Comparison of ENCODE assay signal across 8 mouse cellular contexts in the genomic region with DNA sequence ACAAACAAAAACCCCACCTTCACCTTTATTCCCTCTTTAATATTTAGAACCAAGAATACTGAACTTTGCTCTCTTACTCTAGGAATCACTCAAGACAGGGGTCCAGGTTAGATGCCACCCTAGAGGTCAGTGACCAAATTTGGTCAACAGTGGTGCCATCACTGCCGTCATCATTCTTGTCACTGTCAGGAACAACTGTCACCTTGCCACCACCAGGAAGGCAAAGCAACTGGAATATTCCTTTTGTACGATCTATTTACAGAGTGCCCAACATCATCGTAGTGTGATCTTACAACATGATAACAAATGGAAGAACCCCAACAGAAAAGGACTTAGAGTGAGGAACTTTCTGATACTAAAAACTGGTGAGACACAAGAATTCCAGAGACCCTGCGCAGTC. TPM values are rescaled to one million over a fixed set of nuclear protein-coding genes. Genes with fewer than 3 reads are reported as not detected.
DNase-seq lines count a peak whose midpoint lies in the region; ATAC-seq lines count a peak whose summit lies in the region.

No protein-coding gene starts in this region.

- no peak for ATAC-seq in hindbrain, embryonic 14.5 days (ENCODE audit: low FRiP score)
- ATAC-seq in midbrain, embryonic 15.5 days (replicated peaks): no peak

- H3K4me1 ChIP-seq in hindbrain, embryonic 14.5 days (replicated peaks; ENCODE audit: control insufficient read depth, insufficient read depth, low read length): peaks cover 38% of the 10 kb centered on the region
- peaks cover 54% of the 10 kb centered on the region for H3K4me1 ChIP-seq in midbrain, embryonic 15.5 days

- peak overlapping the region; percentile 60 for H3K4me2 ChIP-seq in hindbrain, embryonic 14.5 days (replicated peaks)
- H3K4me2 ChIP-seq in midbrain, embryonic 15.5 days: peak overlapping the region; percentile 56

- H3K4me3 ChIP-seq in hindbrain, embryonic 14.5 days (replicated peaks; ENCODE audit: low read length): peak overlapping the region; percentile 94
- H3K4me3 ChIP-seq in midbrain, embryonic 15.5 days: peak overlapping the region; percentile 98

- no peaks in the 10 kb centered on the region for H3K27me3 ChIP-seq in hindbrain, embryonic 14.5 days (ENCODE audit: control insufficient read depth, insufficient read depth, low read length)
- H3K27me3 ChIP-seq in midbrain, embryonic 15.5 days (replicated peaks): no peaks in the 10 kb centered on the region

- H3K9ac ChIP-seq in hindbrain, embryonic 14.5 days: peak overlapping the region; percentile 99
- peak overlapping the region; percentile 88; the same call in 1 of the 2 replicates for H3K9ac ChIP-seq in midbrain, embryonic 15.5 days

- peaks cover 31% of the 10 kb centered on the region for H3K36me3 ChIP-seq in hindbrain, embryonic 14.5 days (replicated peaks; ENCODE audit: control insufficient read depth, insufficient read depth)
- H3K36me3 ChIP-seq in midbrain, embryonic 15.5 days (replicated peaks): no peaks in the 10 kb centered on the region; the same call in 1 of the 2 replicates

- H3K9me3 ChIP-seq in hindbrain, embryonic 14.5 days (ENCODE audit: control insufficient read depth, low read length): no peaks in the 10 kb centered on the region
- no peaks in the 10 kb centered on the region for H3K9me3 ChIP-seq in midbrain, embryonic 15.5 days

- no peak overlapping the region for H3K27ac ChIP-seq in hindbrain, embryonic 14.5 days
- H3K27ac ChIP-seq in midbrain, embryonic 15.5 days: no peak overlapping the region

- peak; percentile 66 for DNase-seq in kidney, adult 9 months
- DNase-seq in kidney, adult 8-10 months: no peak
- peak; percentile 9 for DNase-seq in c-Kit-positive CD71-positive TER-119-negative erythroid progenitor cells, embryonic 14.5 days (ENCODE audit: low read depth)
- no peak for DNase-seq in hindbrain, embryonic 14.5 days (ENCODE audit: low spot score)
- no peak for DNase-seq in gastrocnemius, postnatal 4 days (ENCODE audit: low spot score in 2 of 2)
- DNase-seq in urinary bladder, adult 2 months (ENCODE audit: low spot score): no peak
- DNase-seq in kidney, adult 11 months: no peak

- WGBS in hindbrain, embryonic 14.5 days: 51% methylated on average over 4 of the region's 4 CpGs
- 53% methylated on average over 4 of the region's 4 CpGs for WGBS in midbrain, embryonic 15.5 days

RNA-seq across cellular contexts. Expression of a gene that starts 1.9 kb away (rescaled TPM):
- polyA plus RNA-seq in hindbrain, embryonic 14.5 days (2014; fragmentation: Nextera tagmentation; extraction: Ambion mirVana): 74.1 and 74.7 TPM in 2 replicates
- polyA plus RNA-seq in midbrain, embryonic 15.5 days (2015; fragmentation: Nextera tagmentation; extraction: Ambion mirVana): 46.3 and 47.7 TPM in 2 replicates
- 100 to 1,000 TPM; 250 to 265 TPM for total RNA-seq in gastrocnemius, postnatal 4 days (2021)
- 339 and 500 TPM in 2 replicates for polyA plus RNA-seq in urinary bladder, adult 2 months (2012; rRNA removed)

Comparison
In these comparisons a context has a peak if more than half of its experiments do, and no peak if none do; other contexts are left out.
1. DNase-seq: peak in kidney, adult 9 months (single experiment) and c-Kit-positive CD71-positive TER-119-negative erythroid progenitor cells, embryonic 14.5 days (single experiment); none in kidney, adult 8-10 months (0 of 2), hindbrain, embryonic 14.5 days (single experiment), gastrocnemius, postnatal 4 days (0 of 2), urinary bladder, adult 2 months (single experiment) and kidney, adult 11 months (single experiment).